Mouse (Mus musculus): ENCODE data around the gene Tmco3. TPM values are rescaled to one million over a fixed set of nuclear protein-coding genes. Genes with fewer than 3 reads are reported as not detected.

Gene Tmco3
- 7.1 and 12.3 TPM in 2 replicates for total RNA-seq (2015; ENCODE audit: low replicate concordance)
- total RNA-seq (2017; ENCODE audit: low replicate concordance), result 6.1 and 9.4 TPM in 2 replicates

GRCm38 (mm10) chr8:13287692-13288623 is at the start of gene Tmco3, which contains the start of gene Dcun1d2:
Gene Tmco3, plus strand, starts transcription at chr8:13288190.
Gene Dcun1d2, minus strand, starts transcription at chr8:13288131.
- ATAC-seq (replicated peaks; ENCODE audit: low FRiP score, poor library complexity, severe bottlenecking), result peak; percentile 86

GRCm38 (mm10) chr8:13240055-13240454 is 47.9 kb upstream of the Tmco3 start:
- no peak for ATAC-seq (replicated peaks; ENCODE audit: low FRiP score, poor library complexity, severe bottlenecking)

GRCm38 (mm10) chr8:13240691-13241090 is 47.3 kb upstream of the Tmco3 start:
- ATAC-seq (replicated peaks; ENCODE audit: low FRiP score, poor library complexity, severe bottlenecking), result no peak

GRCm38 (mm10) chr8:13242985-13243870 is 44.8 kb upstream of the Tmco3 start:
- ATAC-seq (replicated peaks; ENCODE audit: low FRiP score, poor library complexity, severe bottlenecking), result no peak

- no peak for ATAC-seq (replicated peaks; ENCODE audit: low FRiP score, poor library complexity, severe bottlenecking)
Observed at GRCm38 (mm10) chr8:13244343-13244880, 43.6 kb upstream of the Tmco3 start.

GRCm38 (mm10) chr8:13252837-13253236 is 35.2 kb upstream of the Tmco3 start:
- no peak for ATAC-seq (replicated peaks; ENCODE audit: low FRiP score, poor library complexity, severe bottlenecking)

- no peak for ATAC-seq (replicated peaks; ENCODE audit: low FRiP score, poor library complexity, severe bottlenecking)
Observed at GRCm38 (mm10) chr8:13253413-13253812, 34.6 kb upstream of the Tmco3 start.

- ATAC-seq (replicated peaks; ENCODE audit: low FRiP score, poor library complexity, severe bottlenecking), result peak; percentile 75
Observed at GRCm38 (mm10) chr8:13254019-13254418, 34.0 kb upstream of the Tmco3 start, which contains the start of gene Adprhl1. Gene Adprhl1, minus strand, starts transcription at chr8:13254162.

GRCm38 (mm10) chr8:13263376-13263775 is 24.6 kb upstream of the Tmco3 start:
- ATAC-seq (replicated peaks; ENCODE audit: low FRiP score, poor library complexity, severe bottlenecking), result no peak

- no peak for ATAC-seq (replicated peaks; ENCODE audit: low FRiP score, poor library complexity, severe bottlenecking)
Observed at GRCm38 (mm10) chr8:13267566-13267965, 20.4 kb upstream of the Tmco3 start.

- no peak for ATAC-seq (replicated peaks; ENCODE audit: low FRiP score, poor library complexity, severe bottlenecking)
Observed at GRCm38 (mm10) chr8:13272834-13273233, 15.2 kb upstream of the Tmco3 start.

GRCm38 (mm10) chr8:13276941-13277447 is 11.0 kb upstream of the Tmco3 start:
- ATAC-seq (replicated peaks; ENCODE audit: low FRiP score, poor library complexity, severe bottlenecking), result no peak

- no peak for ATAC-seq (replicated peaks; ENCODE audit: low FRiP score, poor library complexity, severe bottlenecking)
Observed at GRCm38 (mm10) chr8:13283200-13283599, 4.8 kb upstream of the Tmco3 start.

- peak; percentile 90 for ATAC-seq (replicated peaks; ENCODE audit: low FRiP score, poor library complexity, severe bottlenecking)
Observed at GRCm38 (mm10) chr8:13287304-13287691, 692 bp upstream of the Tmco3 start.

GRCm38 (mm10) chr8:13288646-13289045 is 656 bp downstream of the Tmco3 start:
- no peak for ATAC-seq (replicated peaks; ENCODE audit: low FRiP score, poor library complexity, severe bottlenecking)

- no peak; the same call in 1 of the 2 replicates for ATAC-seq (replicated peaks; ENCODE audit: low FRiP score, poor library complexity, severe bottlenecking)
Observed at GRCm38 (mm10) chr8:13292364-13292763, 4.4 kb downstream of the Tmco3 start.

- ATAC-seq (replicated peaks; ENCODE audit: low FRiP score, poor library complexity, severe bottlenecking), result no peak
Observed at GRCm38 (mm10) chr8:13293677-13294470, 5.9 kb downstream of the Tmco3 start.

- no peak for ATAC-seq (replicated peaks; ENCODE audit: low FRiP score, poor library complexity, severe bottlenecking)
Observed at GRCm38 (mm10) chr8:13299571-13299970, 11.6 kb downstream of the Tmco3 start.

- no peak for ATAC-seq (replicated peaks; ENCODE audit: low FRiP score, poor library complexity, severe bottlenecking)
Observed at GRCm38 (mm10) chr8:13301036-13301435, 13.0 kb downstream of the Tmco3 start.
